Mouse (Mus musculus) urinary bladder, postnatal 25 days (tissue): ENCODE data around the gene Ubr2.

Experiments
- DNase-seq: peaks from one replicate; pipeline ENCODE4 v3.0.0; 2022; ENCODE audit warnings: low spot score

Ubr2 gene

GRCm38 (mm10) chr17:46927781-46928180 is 82.6 kb downstream of the Ubr2 start:
- no peak for DNase-seq

DNA sequence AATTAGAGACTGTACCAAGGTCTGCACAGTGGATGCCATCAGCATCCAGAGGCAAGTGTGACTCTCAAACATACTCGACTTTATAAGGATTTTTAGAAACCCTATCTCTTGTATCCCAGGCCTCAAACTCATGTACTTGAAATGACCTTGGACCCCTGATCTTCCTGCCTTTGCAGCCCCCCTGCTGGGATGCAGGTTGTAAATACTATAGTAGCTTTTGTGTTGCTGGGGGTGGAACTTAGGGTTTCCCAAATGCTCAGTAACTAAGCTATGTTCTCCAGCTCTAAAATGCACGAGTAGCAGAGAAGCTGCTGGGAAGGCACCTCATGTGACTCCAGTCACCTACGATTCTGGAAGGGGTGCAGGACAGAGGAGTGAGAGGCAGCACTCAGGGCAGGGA is 83.4 kb downstream of the Ubr2 start:
- DNase-seq: no peak

DNA sequence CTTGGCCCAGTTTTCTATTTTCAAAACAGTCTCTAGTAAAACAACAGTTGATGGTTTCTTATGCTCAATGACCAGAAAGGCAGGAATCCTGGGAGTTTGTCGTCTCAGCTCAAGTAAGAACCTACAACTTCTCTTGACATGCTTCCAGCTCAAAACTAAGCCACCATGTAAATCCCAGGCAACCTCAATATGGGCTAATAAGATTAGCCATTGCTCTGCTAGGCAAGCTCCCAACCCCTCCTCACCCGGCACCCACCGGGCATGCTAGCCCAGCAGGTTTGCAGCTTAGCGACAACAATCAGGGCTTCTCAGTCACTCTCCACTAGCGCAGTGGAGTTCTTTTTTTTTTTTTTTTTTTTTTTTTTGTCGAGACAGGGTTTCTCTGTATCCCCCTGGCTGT is 84.2 kb downstream of the Ubr2 start:
- DNase-seq: no peak

GRCm38 (mm10) chr17:46920855-46921254 is 89.5 kb downstream of the Ubr2 start:
- no peak for DNase-seq

DNA sequence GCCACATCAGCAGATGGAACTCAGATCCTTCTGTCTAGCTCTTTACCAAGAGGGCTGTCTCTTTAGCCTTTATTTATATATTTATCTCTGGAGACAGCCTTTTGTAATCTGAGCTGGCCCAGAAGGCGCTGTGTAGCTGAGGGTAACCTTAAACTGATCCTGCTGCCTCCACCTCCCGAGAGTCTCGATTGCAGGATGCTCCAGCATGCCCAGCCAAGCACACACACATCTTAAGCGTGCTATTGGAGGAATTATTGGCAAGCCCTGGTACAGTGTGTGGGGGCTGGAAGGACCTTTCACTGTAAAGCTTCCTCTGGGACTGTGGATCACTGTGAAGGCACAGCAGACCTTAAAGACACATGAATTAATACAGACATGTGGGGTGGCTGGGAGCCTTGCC is 91.4 kb downstream of the Ubr2 start:
- DNase-seq: no peak

- no peak for DNase-seq
Observed at GRCm38 (mm10) chr17:46915129-46915528, 95.2 kb downstream of the Ubr2 start.

- no peak for DNase-seq
Observed at GRCm38 (mm10) chr17:46912331-46912730, 98.0 kb downstream of the Ubr2 start.

- no peak for DNase-seq
Observed at GRCm38 (mm10) chr17:46910186-46910585, 100.2 kb downstream of the Ubr2 start, which contains the start of gene Prph2. Gene Prph2, plus strand, starts transcription at chr17:46910459.

GRCm38 (mm10) chr17:46903876-46904490 is 106.4 kb downstream of the Ubr2 start:
- peak; percentile 72 for DNase-seq

DNA sequence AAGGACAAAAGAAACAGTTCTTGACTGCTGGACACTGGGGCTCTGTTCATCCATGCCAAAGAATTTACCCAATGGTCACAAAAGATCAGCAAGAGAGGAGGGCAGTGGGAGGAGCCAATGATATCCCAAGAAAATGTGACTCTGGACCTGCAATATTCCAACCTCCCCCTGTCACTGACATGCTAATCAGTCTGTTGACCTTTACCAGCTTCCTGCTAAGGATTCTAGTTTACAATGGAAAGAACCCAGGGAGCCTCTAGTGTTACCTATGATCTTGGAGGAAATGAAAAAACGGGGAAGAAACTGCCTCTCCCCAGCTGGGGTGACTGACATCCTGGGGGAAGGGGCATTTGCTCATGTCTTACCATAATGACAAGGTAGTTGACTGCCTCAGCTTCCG is 109.4 kb downstream of the Ubr2 start:
- no peak for DNase-seq

- DNase-seq: no peak
Observed at GRCm38 (mm10) chr17:46897221-46897950, 113.0 kb downstream of the Ubr2 start.

DNA sequence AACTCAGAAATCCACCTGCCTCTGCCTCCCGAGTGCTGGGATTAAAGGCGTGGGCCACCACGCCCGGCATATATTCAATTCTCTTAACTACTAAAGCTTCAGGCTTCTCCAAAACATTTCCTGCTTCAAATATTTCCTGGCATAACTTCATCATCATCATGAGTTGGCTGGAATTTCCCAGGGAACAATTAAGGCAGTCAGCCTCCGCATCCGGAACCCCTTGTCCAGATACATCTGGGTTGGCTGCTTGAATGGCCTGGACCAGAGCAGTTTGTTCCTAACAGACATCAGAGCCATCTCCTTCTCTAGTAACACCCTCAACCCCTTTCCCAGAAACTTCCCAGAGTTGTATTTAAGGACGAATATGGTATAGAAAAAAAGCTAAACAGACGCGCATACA is 114.9 kb downstream of the Ubr2 start:
- DNase-seq: no peak

GRCm38 (mm10) chr17:46890843-46891594 is 119.3 kb downstream of the Ubr2 start:
- no peak for DNase-seq

- DNase-seq: peak; percentile 92
Observed at GRCm38 (mm10) chr17:46890116-46890815, 120.1 kb downstream of the Ubr2 start, which contains the start of gene Tbcc. Gene Tbcc, plus strand, starts transcription at chr17:46890684.

- peak; percentile 64 for DNase-seq
Observed at GRCm38 (mm10) chr17:46889450-46890084, 120.8 kb downstream of the Ubr2 start.

DNA sequence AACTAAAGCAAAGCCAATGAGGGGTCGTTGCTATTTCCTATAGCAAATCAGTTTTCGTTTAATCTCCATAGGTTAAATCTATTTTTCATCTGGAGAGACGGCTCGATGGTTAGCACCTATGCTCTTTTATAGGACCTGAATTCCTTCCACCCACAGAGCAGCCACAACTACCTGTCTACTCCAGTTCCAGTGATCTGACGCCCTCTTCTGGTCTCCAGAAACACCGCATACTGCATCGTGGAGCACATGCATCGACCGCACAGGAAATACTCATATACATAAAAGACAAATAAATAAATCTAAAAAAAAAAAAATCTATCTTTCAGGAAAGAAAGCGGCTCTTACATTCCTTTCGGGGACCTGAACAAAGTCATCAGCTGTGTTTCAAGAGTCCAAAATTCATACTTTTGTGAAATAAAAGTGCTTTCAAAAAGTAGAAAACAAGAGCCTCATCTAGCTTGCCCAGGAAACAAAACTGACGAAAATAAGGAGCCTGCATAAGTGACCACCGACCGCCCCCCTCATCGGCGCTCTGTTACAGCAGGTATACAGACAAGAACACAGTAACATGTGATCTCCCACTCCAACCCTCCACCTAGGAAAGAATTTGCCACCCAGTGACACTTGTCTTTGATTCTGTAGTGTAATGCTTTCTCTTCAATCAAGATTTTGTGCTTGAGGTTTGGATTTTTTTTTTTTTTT is 121.7 kb downstream of the Ubr2 start:
- DNase-seq: no peak

GRCm38 (mm10) chr17:46885910-46886643 is 124.3 kb downstream of the Ubr2 start:
- DNase-seq: no peak

DNA sequence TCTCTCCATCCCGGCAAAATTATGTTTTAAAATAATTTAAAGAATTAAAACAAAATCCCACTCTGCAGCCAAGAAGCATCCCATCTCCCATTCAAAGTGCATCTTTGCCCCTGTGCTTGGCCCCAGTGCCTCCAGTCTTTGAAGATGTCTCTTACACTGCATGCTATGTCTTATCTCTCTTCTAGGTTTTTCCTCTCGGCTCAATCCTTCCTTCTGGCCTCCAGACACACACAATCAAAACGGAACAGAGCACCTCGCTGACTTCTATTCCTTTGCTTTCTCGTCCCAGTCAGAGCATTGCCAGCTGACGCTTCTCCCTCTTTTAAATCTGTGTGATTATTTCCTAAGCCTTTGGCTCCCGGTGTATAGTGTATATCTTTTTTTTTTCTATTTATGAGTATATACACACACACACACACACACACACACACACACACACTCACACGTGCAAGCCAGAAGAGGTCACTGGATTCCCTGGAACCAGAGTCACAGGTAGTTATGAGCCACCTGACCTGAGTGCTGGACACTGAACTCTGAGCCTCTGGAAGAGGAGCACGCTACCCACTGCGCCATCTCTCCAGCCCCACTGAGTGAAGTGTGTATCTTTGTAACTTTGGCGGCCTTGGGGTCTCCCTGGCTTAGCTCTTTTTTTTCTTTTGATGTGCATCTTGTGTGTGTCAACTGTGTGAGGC is 125.0 kb downstream of the Ubr2 start:
- DNase-seq: no peak

DNA sequence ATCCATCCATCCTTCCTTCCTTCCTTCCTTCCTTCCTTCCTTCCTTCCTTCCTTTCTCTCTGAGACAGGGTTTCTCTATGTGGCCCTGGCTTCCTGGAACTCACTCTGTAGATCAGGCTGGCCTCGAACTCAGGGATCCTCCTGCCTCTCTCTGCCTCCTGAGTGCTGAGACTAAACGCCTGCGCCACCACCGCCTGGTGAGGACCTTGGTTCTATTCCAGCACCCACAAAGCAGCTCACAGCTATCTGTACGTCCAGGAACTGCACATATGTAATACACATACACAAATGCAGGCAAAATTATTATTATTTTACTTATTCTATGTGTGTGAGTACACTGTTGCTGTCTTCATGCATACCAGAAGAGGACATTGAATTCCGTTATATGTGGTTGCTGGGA is 125.6 kb downstream of the Ubr2 start:
- no peak for DNase-seq

DNA sequence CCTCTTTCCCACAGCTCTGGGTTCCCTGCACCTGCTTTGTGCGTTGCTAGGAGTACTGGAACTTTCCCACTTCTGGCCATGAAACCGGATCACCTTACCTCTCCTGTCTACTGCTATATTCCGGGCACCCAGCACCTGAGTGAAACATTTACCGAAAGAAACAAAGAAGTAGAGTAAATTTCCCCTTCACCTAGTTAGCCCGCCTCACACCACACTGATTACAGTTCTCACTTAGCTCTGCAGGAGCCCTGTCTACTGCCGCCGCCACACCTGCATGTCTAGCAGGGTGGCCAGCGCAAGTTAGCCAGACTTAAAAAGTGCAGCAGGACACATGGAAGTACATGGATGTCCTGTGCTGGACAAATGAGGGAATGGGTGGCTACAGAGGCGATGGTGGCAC is 127.2 kb downstream of the Ubr2 start:
- DNase-seq: no peak
